Mouse (Mus musculus) urinary bladder, postnatal 0 days (tissue): ENCODE results near the gene Susd5. TPM values are rescaled to one million over a fixed set of nuclear protein-coding genes. Genes with fewer than 3 reads are reported as not detected.

Experiments
- polyA plus RNA-seq: library from polyadenylated mRNA; unstranded; fragments of >200 nt; fragmentation: Nextera tagmentation; extraction: Ambion mirVana; gene quantifications from 2 replicates; pipeline ENCODE4 v1.2.1, GENCODE M21; 2015

The Susd5 gene
- polyA plus RNA-seq, result 0.07 and 0.21 TPM in 2 replicates

GRCm38 (mm10) chr9:114057090-114057796, at the start of gene Susd5:
Gene Susd5 (plus strand): TSS chr9:114057140.

GRCm38 (mm10) chr9:114046028-114046427, 10.9 kb upstream of the Susd5 start, which contains the start of gene Fbxl2:
Gene Fbxl2 (minus strand): TSS chr9:114046191.

Other genes starting within 250 kb of the Susd5 start
- 15.6 and 17.4 TPM in 2 replicates for gene Ubp1, start 126.2 kb upstream of the Susd5 start, polyA plus RNA-seq
- 2.0 and 2.7 TPM in 2 replicates for gene Fbxl2, start 10.9 kb upstream of the Susd5 start, polyA plus RNA-seq